Mouse (Mus musculus) hindbrain, embryonic 15.5 days (tissue): Measurements from ENCODE around the gene Tdrd3. TPM values are rescaled to one million over a fixed set of nuclear protein-coding genes. Genes with fewer than 3 reads are reported as not detected.

ENCODE experiments used
- ATAC-seq: fragments of 200-750 bp; cut with Nextera tagmentation; 2 replicates; pipeline ENCODE4 v1.8.0; 2017; ENCODE audit warnings: low read depth, moderate number of reproducible peaks, moderate TSS enrichment; ENCODE audit not compliant: low FRiP score
- H3K27ac ChIP-seq: fragments of 300-500 bp; sonication (generic); replicated peaks from 2 replicates; pipeline ENCODE4 v1.5.1; 2015; ENCODE audit warnings: mild to moderate bottlenecking, inconsistent platforms
- H3K27me3 ChIP-seq: fragments of 300-500 bp; sonication (generic); 2 replicates; pipeline ENCODE4 v1.6.1; 2015; ENCODE audit warnings: control low read depth, inconsistent platforms
- H3K36me3 ChIP-seq: fragments of 300-500 bp; sonication (generic); 2 replicates; pipeline ENCODE4 v1.6.1; 2015; ENCODE audit warnings: control low read depth, inconsistent platforms
- H3K4me1 ChIP-seq: fragments of 300-500 bp; sonication (generic); replicated peaks from 2 replicates; pipeline ENCODE4 v1.6.1; 2015; ENCODE audit warnings: control low read depth, inconsistent platforms
- H3K4me2 ChIP-seq: fragments of 300-500 bp; sonication (generic); 2 replicates; pipeline ENCODE4 v1.6.1; 2015; ENCODE audit warnings: moderate library complexity, mild to moderate bottlenecking, inconsistent platforms
- H3K4me3 ChIP-seq: fragments of 300-500 bp; sonication (generic); 2 replicates; pipeline ENCODE4 v1.5.1; 2015; ENCODE audit warnings: mild to moderate bottlenecking, inconsistent platforms
- H3K9ac ChIP-seq: fragments of 300-500 bp; sonication (generic); 2 replicates; pipeline ENCODE4 v1.6.1; 2015; ENCODE audit warnings: inconsistent platforms
- H3K9me3 ChIP-seq: fragments of 300-500 bp; sonication (generic); 2 replicates; pipeline ENCODE4 v1.6.1; 2016; ENCODE audit warnings: control low read depth, inconsistent platforms
- WGBS: fragments of 180-500 bp; shearing (Covaris S2); methylation state at CpG from one replicate; pipeline ENCODE4 v1.1.7; 2015; 5-methylcytosine and 5-hydroxymethylcytosine counted together
- polyA plus RNA-seq: library from polyadenylated mRNA; unstranded; fragments of >200 nt; fragmentation: Nextera tagmentation; extraction: Ambion mirVana; gene quantifications from 2 replicates; pipeline ENCODE4 v1.2.1, GENCODE M21; 2015

Tdrd3 gene
- polyA plus RNA-seq, 1 experiment from 2014 or later, result 42.0 TPM

- H3K9ac ChIP-seq, result no peak overlapping the region
- H3K4me2 ChIP-seq, result no peak overlapping the region
- H3K27me3 ChIP-seq, result no peaks in the 10 kb centered on the region
- H3K9me3 ChIP-seq, result no peaks in the 10 kb centered on the region
- 90% methylated on average over 3 of the region's 3 CpGs for WGBS
- H3K36me3 ChIP-seq, result no peaks in the 10 kb centered on the region
- no peaks in the 10 kb centered on the region for H3K4me1 ChIP-seq
- no peak overlapping the region for H3K27ac ChIP-seq
- H3K4me3 ChIP-seq, result no peak overlapping the region
- no peak for ATAC-seq
Measured at GRCm38 (mm10) chr14:87582610-87583009, 166.2 kb downstream of the Tdrd3 start.
